Mouse (Mus musculus) naive thymus-derived CD4-positive, alpha-beta T cell, adult 5 months (primary cell): ENCODE data around the gene Vmn1r69. TPM values are rescaled to one million over a fixed set of nuclear protein-coding genes. Genes with fewer than 3 reads are reported as not detected.

Experiments
- polyA plus RNA-seq: library from polyadenylated mRNA; unstranded; fragments of 100-300 nt; shearing (Covaris generic); gene quantifications from one replicate; pipeline ENCODE4 v1.2.1, GENCODE M21; 2017

Gene Vmn1r69
- polyA plus RNA-seq, result not detected

DNA sequence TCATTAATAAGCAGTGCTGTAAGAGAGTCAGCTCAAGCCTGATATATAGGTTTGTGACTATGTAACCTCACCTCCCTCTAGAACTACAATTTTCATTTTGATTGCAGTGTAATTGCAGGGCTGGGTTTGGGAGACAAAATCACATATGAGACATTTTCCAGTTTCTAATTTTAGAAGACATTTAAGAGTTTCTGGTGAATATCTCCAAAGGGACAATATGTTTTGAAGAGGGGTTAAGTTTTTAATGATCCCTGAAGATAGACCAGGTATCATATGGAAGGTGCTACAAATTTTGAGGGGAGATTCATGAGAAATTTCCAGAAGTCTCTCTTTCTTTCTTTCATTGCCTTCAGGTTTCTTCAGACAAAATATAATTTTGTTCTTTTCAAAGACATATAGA lies at the start of gene Vmn1r69:
Vmn1r69 (minus strand) TSS at position 101 of the 400 bp plus-strand sequence.

GRCm38 (mm10) chr7:10631232-10631631 lies 17.8 kb upstream of the Vmn1r69 start, which contains the start of gene Vmn1r70:
Vmn1r70 (plus strand) TSS chr7:10631532.

GRCm38 (mm10) chr7:10558385-10558784 lies 55.1 kb downstream of the Vmn1r69 start, which contains the start of gene Vmn1r68:
Vmn1r68 (minus strand) TSS chr7:10558485.

Other genes with a start within 250 kb of the Vmn1r69 start
- not detected for gene Vmn1r67, start 170.3 kb downstream of the Vmn1r69 start, polyA plus RNA-seq
- gene Zik1, start 118.3 kb downstream of the Vmn1r69 start, polyA plus RNA-seq, result 0.53 TPM
- gene Vmn1r68, start 55.2 kb downstream of the Vmn1r69 start, polyA plus RNA-seq, result 0.07 TPM
- 0.07 TPM for gene Vmn1r70, start 17.9 kb upstream of the Vmn1r69 start, polyA plus RNA-seq
- gene Nlrp4b, start 74.1 kb upstream of the Vmn1r69 start, polyA plus RNA-seq, result not detected
- not detected for gene Vmn1r71, start 140.7 kb upstream of the Vmn1r69 start, polyA plus RNA-seq